Mouse (Mus musculus) lung, adult 2 months (tissue): Measurements from ENCODE around the gene Ctsl.

ENCODE experiments used
- CTCF ChIP-seq: fragments of 200-500 bp; IDR thresholded peaks from 2 replicates; pipeline ENCODE4 v1.5.1; 2011; ENCODE audit warnings: mild to moderate bottlenecking, low read length, control low read depth; ENCODE audit not compliant: insufficient read depth
- POLR2A ChIP-seq: fragments of 200-500 bp; IDR thresholded peaks from 2 replicates; pipeline ENCODE4 v1.6.1; 2011; ENCODE audit warnings: low read depth, mild to moderate bottlenecking, control low read depth, low read length, borderline replicate concordance; ENCODE audit errors: extremely low read depth

- TF ChIP-seq POLR2A = no peak
- TF ChIP-seq CTCF = no peak
These were observed 60.8 kb downstream of the Ctsl start for GRCm38 (mm10) chr13:64309842-64310241.
